Comparison of ENCODE assay signal across 8 mouse cellular contexts in genomic region chr15:85166433-85166933, GRCm38 (mm10). TPM values are rescaled to one million over a fixed set of nuclear protein-coding genes. Genes with fewer than 3 reads are reported as not detected.
DNase-seq lines count a peak whose midpoint lies in the region; ATAC-seq lines count a peak whose summit lies in the region.

No protein-coding gene starts in this region.

- WGBS in embryonic facial prominence, embryonic 10.5 days, result 14% methylated on average over 11 of the region's 11 CpGs
- WGBS in hindbrain, embryonic 16.5 days, result 18% methylated on average over 11 of the region's 11 CpGs
- WGBS in neural tube, embryonic 15.5 days, result 20% methylated on average over 11 of the region's 11 CpGs

- peak overlapping the region; percentile 47; the same call in 1 of the 2 replicates for H3K9ac ChIP-seq in hindbrain, embryonic 16.5 days (ENCODE audit: low read depth, low read length)
- H3K9ac ChIP-seq in neural tube, embryonic 15.5 days (replicated peaks), result no peak overlapping the region

- H3K27me3 ChIP-seq in embryonic facial prominence, embryonic 10.5 days (replicated peaks; ENCODE audit: low read depth, poor library complexity, severe bottlenecking), result no peaks in the 10 kb centered on the region
- no peaks in the 10 kb centered on the region for H3K27me3 ChIP-seq in hindbrain, embryonic 16.5 days (replicated peaks; ENCODE audit: control insufficient read depth, insufficient read depth, low read length)
- H3K27me3 ChIP-seq in neural tube, embryonic 15.5 days (replicated peaks), result no peaks in the 10 kb centered on the region

- no peaks in the 10 kb centered on the region for H3K36me3 ChIP-seq in embryonic facial prominence, embryonic 10.5 days (replicated peaks)
- H3K36me3 ChIP-seq in hindbrain, embryonic 16.5 days (ENCODE audit: control insufficient read depth, insufficient read depth, low read length), result no peaks in the 10 kb centered on the region
- H3K36me3 ChIP-seq in neural tube, embryonic 15.5 days, result no peaks in the 10 kb centered on the region

- H3K4me3 ChIP-seq in embryonic facial prominence, embryonic 10.5 days, result peak overlapping the region; percentile 31
- H3K4me3 ChIP-seq in hindbrain, embryonic 16.5 days (ENCODE audit: low read length), result no peak overlapping the region
- no peak overlapping the region for H3K4me3 ChIP-seq in neural tube, embryonic 15.5 days (replicated peaks)

- peak; percentile 63 for ATAC-seq in hindbrain, embryonic 16.5 days
- ATAC-seq in neural tube, embryonic 15.5 days (ENCODE audit: low FRiP score), result no peak
- no peak for ATAC-seq in megakaryocyte progenitor cell, adult 5-6 weeks (replicated peaks; ENCODE audit: poor library complexity)

- DNase-seq in kidney, postnatal 4 days, result peak; percentile 21 to 28
- DNase-seq in kidney, postnatal 25 days, result no peak
- peak; percentile 84 for DNase-seq in embryonic facial prominence, embryonic 10.5 days (ENCODE audit: low spot score)
- no peak for DNase-seq in thymus, postnatal 14 days
- DNase-seq in testis, postnatal 14 days (ENCODE audit: low spot score), result no peak

- peaks cover 76% of the 10 kb centered on the region for H3K4me1 ChIP-seq in embryonic facial prominence, embryonic 10.5 days
- peaks cover 11% of the 10 kb centered on the region for H3K4me1 ChIP-seq in hindbrain, embryonic 16.5 days (ENCODE audit: control insufficient read depth, insufficient read depth, low read depth, low read length)
- H3K4me1 ChIP-seq in neural tube, embryonic 15.5 days, result peaks cover 14% of the 10 kb centered on the region

- 0 out of 2 replicates have a peak overlapping the region, but pooled peaks have one; percentile 8 for H3K4me2 ChIP-seq in hindbrain, embryonic 16.5 days (ENCODE audit: low read length)
- H3K4me2 ChIP-seq in neural tube, embryonic 15.5 days, result no peak overlapping the region

- peak overlapping the region; percentile 86 for H3K27ac ChIP-seq in embryonic facial prominence, embryonic 10.5 days (replicated peaks)
- H3K27ac ChIP-seq in hindbrain, embryonic 16.5 days (ENCODE audit: low read depth, low read length), result peak overlapping the region; percentile 53; the same call in 1 of the 2 replicates
- 0 out of 2 replicates have a peak overlapping the region, but pooled peaks have one; percentile 7 for H3K27ac ChIP-seq in neural tube, embryonic 15.5 days (replicated peaks)

- no peaks in the 10 kb centered on the region for H3K9me3 ChIP-seq in embryonic facial prominence, embryonic 10.5 days
- H3K9me3 ChIP-seq in hindbrain, embryonic 16.5 days (ENCODE audit: control insufficient read depth, low read length), result no peaks in the 10 kb centered on the region
- H3K9me3 ChIP-seq in neural tube, embryonic 15.5 days (replicated peaks), result no peaks in the 10 kb centered on the region

RNA-seq across cellular contexts. Expression of gene Ribc2, which starts 34.6 kb away (rescaled TPM):
- 0.43 and 0.70 TPM in 2 replicates for polyA plus RNA-seq in embryonic facial prominence, embryonic 10.5 days (2016; fragmentation: Nextera tagmentation; extraction: Ambion mirVana)
- 0.67 and 0.84 TPM in 2 replicates for polyA plus RNA-seq in hindbrain, embryonic 16.5 days (2015; fragmentation: Nextera tagmentation; extraction: Ambion mirVana)
- polyA plus RNA-seq in neural tube, embryonic 15.5 days (2015; fragmentation: Nextera tagmentation; extraction: Ambion mirVana), result 0.68 and 0.84 TPM in 2 replicates
- total RNA-seq in megakaryocyte progenitor cell, adult 5-6 weeks (2015), result not detected in 2 replicates
- not detected in 2 replicates for total RNA-seq in megakaryocyte progenitor cell, adult 5-6 weeks (2017)

RNA-seq across cellular contexts. Expression of gene Smc1b, which starts 34.7 kb away (rescaled TPM):
- 0.12 and 0.15 TPM in 2 replicates for polyA plus RNA-seq in embryonic facial prominence, embryonic 10.5 days (2016; fragmentation: Nextera tagmentation; extraction: Ambion mirVana)
- polyA plus RNA-seq in hindbrain, embryonic 16.5 days (2015; fragmentation: Nextera tagmentation; extraction: Ambion mirVana), result 0.12 and 0.25 TPM in 2 replicates
- 0.19 and 0.23 TPM in 2 replicates for polyA plus RNA-seq in neural tube, embryonic 15.5 days (2015; fragmentation: Nextera tagmentation; extraction: Ambion mirVana)
- not detected in 2 replicates for total RNA-seq in megakaryocyte progenitor cell, adult 5-6 weeks (2015)
- not detected in 2 replicates for total RNA-seq in megakaryocyte progenitor cell, adult 5-6 weeks (2017)

RNA-seq across cellular contexts. Expression of gene Fbln1, which starts 39.3 kb away (rescaled TPM):
- 198 and 207 TPM in 2 replicates for polyA plus RNA-seq in embryonic facial prominence, embryonic 10.5 days (2016; fragmentation: Nextera tagmentation; extraction: Ambion mirVana)
- polyA plus RNA-seq in hindbrain, embryonic 16.5 days (2015; fragmentation: Nextera tagmentation; extraction: Ambion mirVana), result 52.0 and 59.4 TPM in 2 replicates
- polyA plus RNA-seq in neural tube, embryonic 15.5 days (2015; fragmentation: Nextera tagmentation; extraction: Ambion mirVana), result 54.2 and 65.8 TPM in 2 replicates
- total RNA-seq in megakaryocyte progenitor cell, adult 5-6 weeks (2015), result 0.42 and 0.47 TPM in 2 replicates
- total RNA-seq in megakaryocyte progenitor cell, adult 5-6 weeks (2017), result 0.24 and 0.37 TPM in 2 replicates

Comparison
In these comparisons a context has a peak if more than half of its experiments do, and no peak if none do; other contexts are left out.
1. DNase-seq: peak in kidney, postnatal 4 days (2 of 2) and embryonic facial prominence, embryonic 10.5 days (single experiment); none in kidney, postnatal 25 days (0 of 2), thymus, postnatal 14 days (single experiment) and testis, postnatal 14 days (single experiment).
2. H3K27ac ChIP-seq: peak in every context shown above with its lines; median percentile 86 in embryonic facial prominence, embryonic 10.5 days; 53 in hindbrain, embryonic 16.5 days; 7 in neural tube, embryonic 15.5 days.